Mouse (Mus musculus) limb, embryonic 14.5 days (tissue): ENCODE measurements around the gene Txnip. TPM values are rescaled to one million over a fixed set of nuclear protein-coding genes. Genes with fewer than 3 reads are reported as not detected.

Experiments
- ATAC-seq: fragments of 200-750 bp; cut with Nextera tagmentation; 2 replicates; pipeline ENCODE4 v1.8.0; 2017; ENCODE audit warnings: low read depth, moderate number of reproducible peaks, moderate TSS enrichment; ENCODE audit not compliant: low FRiP score
- DNase-seq: peaks from one replicate; pipeline ENCODE4 v3.0.0-alpha.2; 2015; ENCODE audit warnings: low spot score
- H3K27ac ChIP-seq: fragments of 300-500 bp; sonication (generic); replicated peaks from 2 replicates; pipeline ENCODE4 v1.5.1; 2014; ENCODE audit warnings: low read depth, mild to moderate bottlenecking, low read length, moderate library complexity, mixed read lengths
- H3K27me3 ChIP-seq: fragments of 300-500 bp; sonication (generic); 2 replicates; pipeline ENCODE4 v1.6.1; 2014; ENCODE audit warnings: low read length, mixed read lengths; ENCODE audit not compliant: control insufficient read depth, insufficient read depth
- H3K36me3 ChIP-seq: fragments of 300-500 bp; sonication (generic); 2 replicates; pipeline ENCODE4 v1.6.1; 2014; ENCODE audit warnings: mild to moderate bottlenecking, low read length, moderate library complexity, mixed read lengths; ENCODE audit not compliant: control insufficient read depth, insufficient read depth
- H3K4me1 ChIP-seq: fragments of 300-500 bp; sonication (generic); 2 replicates; pipeline ENCODE4 v1.6.1; 2014; ENCODE audit warnings: antibody characterized with exemption, low read length, mixed read lengths; ENCODE audit not compliant: control insufficient read depth, insufficient read depth
- H3K4me2 ChIP-seq: fragments of 300-500 bp; sonication (generic); replicated peaks from 2 replicates; pipeline ENCODE4 v1.6.1; 2014; ENCODE audit warnings: low read depth, mild to moderate bottlenecking, low read length, moderate library complexity; ENCODE audit not compliant: severe bottlenecking
- H3K4me3 ChIP-seq: fragments of 300-500 bp; sonication (generic); replicated peaks from 2 replicates; pipeline ENCODE4 v1.5.1; 2014; ENCODE audit warnings: low read length
- H3K9ac ChIP-seq: fragments of 300-500 bp; sonication (generic); 2 replicates; pipeline ENCODE4 v1.6.1; 2014; ENCODE audit warnings: mild to moderate bottlenecking, low read depth, low read length, moderate library complexity; ENCODE audit not compliant: severe bottlenecking
- H3K9me3 ChIP-seq: fragments of 300-500 bp; sonication (generic); 2 replicates; pipeline ENCODE4 v1.6.1; 2016; ENCODE audit warnings: low read length; ENCODE audit not compliant: control insufficient read depth
- POLR2A ChIP-seq: fragments of 200-500 bp; IDR thresholded peaks from 2 replicates; pipeline ENCODE4 v1.8.0; 2012; ENCODE audit warnings: inconsistent platforms, mild to moderate bottlenecking, moderate library complexity, borderline replicate concordance; ENCODE audit not compliant: insufficient read depth, insufficient read length; ENCODE audit errors: extremely low read depth
- WGBS: fragments of 180-500 bp; shearing (Covaris S2); extraction: QIAGEN DNeasy Blood & Tissue Kit; methylation state at CpG from one replicate; pipeline ENCODE4 v1.1.7; 2014; 5-methylcytosine and 5-hydroxymethylcytosine counted together
- polyA plus RNA-seq, 2 experiments: library from polyadenylated mRNA; depleted of rRNA in 1 of 2; stranded (reverse) in 1 of 2; unstranded in 1 of 2; fragments of >200 nt; fragmentation: Nextera tagmentation in 1 of 2; extraction: Ambion mirVana in 1 of 2; gene quantifications; 2 replicates each; pipeline versions ENCODE4 v1.2.1 to v1.2.3; 2012 to 2014

Txnip gene
- polyA plus RNA-seq, 2 experiments, result 167 to 211 TPM

DNA sequence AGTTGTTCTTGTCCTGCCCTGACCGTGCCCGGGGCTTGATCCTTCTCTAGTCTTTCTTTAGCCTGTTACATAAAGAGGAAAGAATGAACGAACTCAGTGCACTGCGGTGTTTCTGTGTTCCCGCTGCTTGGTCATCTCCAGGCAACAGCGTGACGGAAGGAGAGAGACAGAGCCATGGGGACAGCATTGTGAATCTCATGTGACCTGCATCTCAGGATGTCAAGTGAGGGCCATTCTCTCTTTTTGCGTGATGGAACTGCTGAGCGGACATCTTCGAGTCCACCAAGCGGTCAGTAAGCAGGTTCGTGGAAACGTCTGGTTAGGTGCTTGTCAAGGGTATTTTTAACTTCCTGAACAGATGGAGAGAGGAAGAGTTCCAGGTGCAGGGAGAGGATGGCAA is 11.7 kb downstream of the Txnip start:
- Histone ChIP-seq H3K9ac (no peak overlapping the region), H3K9me3 (no peaks in the 10 kb centered on the region), H3K27me3 (no peaks in the 10 kb centered on the region), H3K4me2 (no peak overlapping the region), H3K36me3 (no peaks in the 10 kb centered on the region), H3K4me3 (no peak overlapping the region), H3K27ac (no peak overlapping the region), H3K4me1 (peaks cover 2% of the 10 kb centered on the region)
- ATAC-seq, result no peak
- no peak for DNase-seq
- 88% methylated on average over 13 of the region's 13 CpGs for WGBS
- TF ChIP-seq POLR2A, result no peak

DNA sequence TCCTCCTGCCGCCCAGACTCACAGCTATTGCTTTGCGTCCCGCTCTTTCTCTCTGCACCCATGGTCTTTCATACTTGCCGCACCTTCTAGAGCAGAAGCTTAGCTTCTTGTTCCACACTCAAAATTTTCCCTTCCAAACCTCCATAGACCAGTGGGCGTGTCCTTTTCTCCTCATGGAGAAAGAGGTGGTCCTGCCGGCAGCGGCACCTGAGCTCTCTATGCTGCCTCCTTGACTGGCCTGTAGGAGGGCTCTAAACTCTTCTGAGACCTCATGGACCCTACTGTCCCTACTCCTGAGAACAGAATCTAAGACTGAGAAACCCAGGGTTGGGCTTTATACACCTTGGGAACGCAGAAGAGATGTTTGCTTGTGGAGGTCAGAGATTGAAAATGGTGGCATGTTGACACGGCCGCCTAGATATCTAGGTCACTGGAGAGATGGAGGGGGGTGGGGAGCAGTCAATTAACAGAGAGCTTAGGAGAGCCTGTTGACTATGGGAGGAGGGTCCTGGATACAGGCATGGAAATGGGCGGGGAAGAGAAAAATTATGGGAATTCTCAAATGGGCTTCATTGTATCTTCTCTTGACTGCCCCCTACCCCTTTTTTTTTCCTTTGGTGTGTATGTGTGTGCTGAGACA is 12.3 kb downstream of the Txnip start:
- Histone ChIP-seq H3K27me3 (no peaks in the 10 kb centered on the region), H3K36me3 (no peaks in the 10 kb centered on the region), H3K9me3 (no peaks in the 10 kb centered on the region), H3K27ac (no peak overlapping the region), H3K9ac (no peak overlapping the region), H3K4me2 (no peak overlapping the region), H3K4me1 (no peaks in the 10 kb centered on the region; the same call in 1 of the 2 replicates), H3K4me3 (no peak overlapping the region)
- TF ChIP-seq POLR2A, result no peak
- 89% methylated on average over 11 of the region's 11 CpGs for WGBS
- no peak for ATAC-seq
- DNase-seq, result no peak

DNA sequence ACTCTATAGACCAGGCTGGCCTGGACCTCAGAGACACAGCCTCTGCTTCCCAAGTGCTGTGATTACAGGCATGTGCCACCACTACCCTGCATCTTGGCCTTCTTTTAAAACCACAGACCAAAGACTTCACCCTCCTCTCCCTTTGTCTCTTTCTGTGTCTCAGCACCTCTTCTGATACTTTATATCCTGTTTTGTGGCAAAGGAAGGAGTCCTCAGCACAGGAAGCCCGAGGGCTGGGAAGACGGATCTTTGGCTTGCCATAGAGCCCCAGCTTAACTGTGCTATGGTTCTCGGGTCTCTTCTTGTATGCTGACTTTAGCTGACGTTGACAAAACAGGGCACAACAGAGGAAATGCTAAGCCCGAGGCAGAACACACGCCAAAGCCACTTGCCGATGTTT is 12.9 kb downstream of the Txnip start:
- DNase-seq (no peak), ATAC-seq (no peak)
- Histone ChIP-seq H3K4me2 (no peak overlapping the region), H3K27ac (no peak overlapping the region), H3K4me1 (no peaks in the 10 kb centered on the region; the same call in 1 of the 2 replicates), H3K9ac (no peak overlapping the region), H3K9me3 (no peaks in the 10 kb centered on the region), H3K4me3 (no peak overlapping the region), H3K27me3 (no peaks in the 10 kb centered on the region), H3K36me3 (no peaks in the 10 kb centered on the region)
- TF ChIP-seq POLR2A, result no peak
- WGBS, result 75% methylated on average over 7 of the region's 7 CpGs

DNA sequence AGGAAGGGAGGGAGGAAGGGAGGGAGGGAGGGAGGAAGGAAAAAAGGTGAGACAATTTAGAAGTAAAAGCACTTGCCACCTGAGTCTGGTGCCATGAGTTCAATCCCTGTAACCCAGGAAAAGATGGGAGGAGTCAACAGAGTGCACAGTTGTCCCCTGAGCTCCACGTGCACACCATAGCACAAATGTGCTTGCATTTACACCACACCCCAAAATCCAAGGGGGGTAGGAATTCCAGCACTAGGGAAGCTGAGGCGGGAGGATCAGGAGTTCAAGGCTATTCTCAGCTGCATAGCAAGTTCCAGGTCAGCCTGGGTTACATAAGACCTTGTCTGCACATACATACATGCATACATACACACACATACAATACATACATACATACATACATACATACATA is 13.6 kb downstream of the Txnip start:
- Histone ChIP-seq H3K9me3 (no peaks in the 10 kb centered on the region), H3K4me3 (no peak overlapping the region), H3K4me1 (peaks cover 1% of the 10 kb centered on the region), H3K27ac (no peak overlapping the region), H3K36me3 (no peaks in the 10 kb centered on the region), H3K27me3 (no peaks in the 10 kb centered on the region), H3K4me2 (no peak overlapping the region), H3K9ac (no peak overlapping the region)
- DNase-seq (no peak), ATAC-seq (no peak)
- WGBS, result 82% methylated on average over 2 of the region's 2 CpGs
- no peak for TF ChIP-seq POLR2A

DNA sequence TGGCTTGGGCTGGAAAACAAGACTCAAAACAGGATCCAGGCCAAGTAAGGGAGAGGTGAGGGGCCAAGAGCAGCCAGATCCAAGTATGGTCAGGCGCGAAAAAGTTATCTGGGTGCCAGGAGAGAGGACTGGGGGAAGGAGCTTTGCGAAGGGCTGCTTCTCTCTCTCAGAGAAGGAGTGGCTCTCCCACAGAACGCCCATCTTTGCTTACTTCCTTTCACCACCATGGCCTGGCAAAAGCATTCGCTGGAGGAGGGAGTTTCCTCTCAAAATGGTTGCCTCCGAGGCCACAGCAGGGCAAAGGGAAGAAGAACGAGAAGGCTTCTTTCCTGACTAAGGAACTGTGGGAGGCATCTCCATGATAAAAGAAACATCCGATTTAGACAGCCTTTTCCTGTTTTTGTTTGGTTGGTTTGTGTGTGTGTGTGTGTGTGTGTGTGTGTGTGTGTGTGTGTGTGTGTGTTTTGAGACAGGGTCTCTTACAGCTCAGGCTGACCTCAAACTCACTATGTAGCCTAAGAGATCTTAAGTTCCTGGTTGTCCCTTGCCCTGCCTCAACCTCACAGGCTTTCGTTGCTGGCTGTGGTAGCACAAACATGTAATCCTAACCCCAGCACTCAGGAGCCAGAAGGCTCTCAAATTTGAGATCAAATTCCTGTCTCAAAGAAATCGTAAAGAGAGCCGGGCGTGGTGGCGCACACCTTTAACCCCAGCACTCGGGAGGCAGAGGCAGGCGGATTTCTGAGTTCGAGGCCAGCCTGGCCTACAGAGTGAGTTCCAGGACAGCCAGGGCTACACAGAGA is 14.3 kb downstream of the Txnip start:
- H3K9ac ChIP-seq, result no peak overlapping the region
- no peak overlapping the region for H3K4me3 ChIP-seq
- TF ChIP-seq POLR2A, result no peak
- H3K27ac ChIP-seq, result no peak overlapping the region
- 84% methylated on average over 16 of the region's 16 CpGs for WGBS
- H3K36me3 ChIP-seq, result no peaks in the 10 kb centered on the region
- DNase-seq (no peak), ATAC-seq (no peak)
- H3K9me3 ChIP-seq, result no peaks in the 10 kb centered on the region
- H3K4me2 ChIP-seq, result no peak overlapping the region
- H3K27me3 ChIP-seq, result no peaks in the 10 kb centered on the region
- peaks cover 9% of the 10 kb centered on the region for H3K4me1 ChIP-seq
